Mouse (Mus musculus) erythroblast, embryonic 14.5 days (primary cell): ENCODE measurements around the gene Cyp2b19.

Source experiments
- GATA1 ChIP-seq: IDR thresholded peaks from 2 replicates; pipeline ENCODE4 v1.6.1; 2012; ENCODE audit warnings: low read length, inconsistent platforms, mixed read lengths
- TAL1 ChIP-seq: IDR thresholded peaks from 3 replicates; pipeline ENCODE4 v1.6.1; 2012; ENCODE audit warnings: low read length, inconsistent platforms, mixed read lengths

GRCm38 (mm10) chr7:26800104-26800503 is 43.2 kb downstream of the Cyp2b19 start:
- TF ChIP-seq GATA1: no peak
- TF ChIP-seq TAL1: no peak
